Mouse (Mus musculus) cerebellum, adult 11-12 months (tissue): ENCODE data around the gene Rhox3a2.
"Not testable (repeated sequence)": the region's sequence is repeated elsewhere in the genome, so short reads cannot be mapped to it uniquely, and the experiment has no call there.

Source experiments
- DNase-seq: peaks from one replicate; pipeline ENCODE4 v3.0.0; 2022

The Rhox3a2 gene

DNA sequence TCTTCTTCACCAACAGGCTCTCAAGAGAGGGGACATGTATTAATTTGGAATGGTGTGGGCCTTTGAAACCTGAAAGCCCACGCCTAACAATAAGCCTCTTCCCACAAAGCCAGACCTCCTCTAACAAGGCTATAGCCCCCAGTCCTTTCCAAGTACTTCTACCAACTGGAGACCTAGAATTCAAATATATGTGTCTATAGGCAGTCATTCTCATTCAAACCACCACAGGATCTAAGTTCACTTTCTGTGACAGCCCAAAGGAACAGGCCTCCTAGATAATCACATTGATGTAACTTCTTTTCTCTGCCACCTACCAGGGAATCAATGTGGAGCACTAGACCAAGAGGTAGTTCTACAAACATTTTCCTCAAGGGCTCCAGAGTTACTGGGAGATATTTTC lies at the start of gene Rhox3a2:
Gene Rhox3a2, plus strand, starts transcription at position 301 of the 400 bp plus-strand sequence.
- not testable (repeated sequence) for DNase-seq

DNA sequence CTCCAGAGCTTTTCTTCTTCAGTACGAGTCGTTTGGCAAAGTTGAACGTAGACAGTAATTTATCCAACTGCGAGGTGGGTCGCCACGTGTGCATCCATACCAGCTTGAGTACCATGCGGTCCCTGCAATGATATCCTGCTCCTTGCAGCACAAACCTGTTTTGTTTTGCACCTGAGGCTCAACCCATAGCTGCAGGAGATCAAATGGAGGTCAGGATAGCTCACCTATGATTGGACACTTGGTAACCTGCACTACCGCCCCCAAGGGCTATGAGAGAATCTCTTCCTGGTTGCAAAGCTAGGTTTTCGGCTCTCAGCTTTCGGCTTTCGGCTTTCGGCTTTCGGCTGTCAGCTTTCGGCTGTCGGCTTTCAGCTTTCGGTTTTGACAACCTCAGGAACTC lies 10.7 kb downstream of the Rhox3a2 start, which contains the start of gene Rhox4a2:
Gene Rhox4a2, plus strand, starts transcription at position 301 of the 400 bp plus-strand sequence.
- DNase-seq: not testable (repeated sequence)

DNA sequence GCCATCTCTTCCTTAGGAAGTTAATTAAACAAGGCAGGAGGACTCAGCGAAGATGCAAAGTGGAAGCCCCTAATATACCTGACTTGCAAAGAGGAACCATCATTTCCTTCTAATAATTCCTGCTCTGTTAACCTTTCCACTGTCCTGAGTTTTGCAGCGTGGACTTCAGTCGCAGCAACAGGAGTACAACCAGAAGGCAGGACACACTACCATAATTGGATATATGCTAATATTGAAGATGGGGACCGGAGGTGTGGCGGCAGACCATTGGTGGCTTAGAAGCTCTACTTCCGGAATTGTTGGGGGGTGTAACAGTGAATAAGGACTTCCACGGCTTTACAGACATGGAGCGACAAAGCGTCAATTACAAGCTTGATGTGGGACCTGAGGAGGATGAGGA lies 31.9 kb downstream of the Rhox3a2 start, which contains the start of gene Rhox2b:
Gene Rhox2b, plus strand, starts transcription at position 301 of the 400 bp plus-strand sequence.
- not testable (repeated sequence) for DNase-seq

DNA sequence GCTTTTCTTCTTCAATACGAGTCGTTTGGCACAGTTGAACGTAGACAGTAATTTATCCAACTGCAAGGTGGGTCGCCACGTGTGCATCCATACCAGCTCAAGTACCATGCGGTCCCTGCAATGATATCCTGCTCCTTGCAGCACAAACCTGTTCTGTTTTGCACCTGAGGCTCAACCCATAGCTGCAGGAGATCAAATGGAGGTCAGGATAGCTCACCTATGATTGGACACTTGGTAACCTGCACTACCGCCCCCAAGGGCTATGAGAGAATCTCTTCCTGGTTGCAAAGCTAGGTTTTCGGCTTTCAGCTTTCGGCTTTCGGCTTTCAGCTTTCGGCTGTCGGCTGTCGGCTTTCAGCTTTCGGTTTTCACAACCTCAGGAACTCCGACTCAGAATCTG lies 52.4 kb downstream of the Rhox3a2 start, which contains the start of gene Rhox4b:
Gene Rhox4b, plus strand, starts transcription at position 301 of the 400 bp plus-strand sequence.
- not testable (repeated sequence) for DNase-seq
